Mouse (Mus musculus): ENCODE results near the gene Tmprss11c.

- TF ChIP-seq CTCF (IDR thresholded peaks at IDR 0.05) (no peak), POLR2A (IDR thresholded peaks at IDR 0.05; ENCODE audit: insufficient read depth, low read depth, low read length) (no peak)
Observed at GRCm38 (mm10) chr5:86197801-86198200, 91.3 kb downstream of the Tmprss11c start, which contains the start of gene Gnrhr.

All from heart, adult 2 months (tissue).